Mouse (Mus musculus) forebrain, postnatal 0 days (tissue): ENCODE data around the gene Cntn2. TPM values are rescaled to one million over a fixed set of nuclear protein-coding genes. Genes with fewer than 3 reads are reported as not detected.

Source experiments
- ATAC-seq: fragments of 200-750 bp; cut with Nextera tagmentation; 2 replicates; pipeline ENCODE4 v1.8.0; 2017; ENCODE audit warnings: mild to moderate bottlenecking, moderate library complexity
- DNase-seq: peaks from one replicate; pipeline ENCODE4 v3.0.0-alpha.2; 2015
- H3K27ac ChIP-seq: fragments of 300-500 bp; sonication (generic); 2 replicates; pipeline ENCODE4 v1.5.1; 2014; ENCODE audit warnings: low read depth, mild to moderate bottlenecking, antibody characterized with exemption, low read length, moderate library complexity, mixed read lengths
- H3K27me3 ChIP-seq: fragments of 300-500 bp; sonication (generic); 2 replicates; pipeline ENCODE4 v1.6.1; 2014; ENCODE audit warnings: mild to moderate bottlenecking, low read length, mixed read lengths; ENCODE audit not compliant: insufficient read depth
- H3K36me3 ChIP-seq: fragments of 300-500 bp; sonication (generic); 2 replicates; pipeline ENCODE4 v1.6.1; 2014; ENCODE audit warnings: mild to moderate bottlenecking, moderate library complexity; ENCODE audit not compliant: insufficient read depth
- H3K4me1 ChIP-seq: fragments of 300-500 bp; sonication (generic); 2 replicates; pipeline ENCODE4 v1.6.1; 2014; ENCODE audit warnings: antibody characterized with exemption; ENCODE audit not compliant: insufficient read depth
- H3K4me2 ChIP-seq: fragments of 300-500 bp; sonication (generic); 2 replicates; pipeline ENCODE4 v1.6.1; 2014; ENCODE audit warnings: low read depth, mild to moderate bottlenecking, moderate library complexity
- H3K4me3 ChIP-seq: fragments of 300-500 bp; sonication (generic); 2 replicates; pipeline ENCODE4 v1.5.1; 2014; ENCODE audit warnings: low read depth, low read length, mixed read lengths
- H3K9ac ChIP-seq: fragments of 300-500 bp; sonication (generic); 2 replicates; pipeline ENCODE4 v1.6.1; 2014; ENCODE audit warnings: mild to moderate bottlenecking
- H3K9me3 ChIP-seq: fragments of 300-500 bp; sonication (generic); 2 replicates; pipeline ENCODE4 v1.6.1; 2016; ENCODE audit warnings: low read length
- CTCF ChIP-seq: sonication (generic); IDR thresholded peaks from 2 replicates; pipeline ENCODE4 v1.5.1; 2016; ENCODE audit warnings: antibody characterized with exemption, control low read depth, low read depth
- WGBS: fragments of 180-500 bp; shearing (Covaris S2); extraction: QIAGEN DNeasy Blood & Tissue Kit; methylation state at CpG from one replicate; pipeline ENCODE4 v1.1.7; 2014; 5-methylcytosine and 5-hydroxymethylcytosine counted together
- polyA plus RNA-seq: library from polyadenylated mRNA; unstranded; fragments of >200 nt; fragmentation: Nextera tagmentation; extraction: Ambion mirVana; gene quantifications from 2 replicates; pipeline ENCODE4 v1.2.1, GENCODE M21; 2015
- total RNA-seq: library from RNA; depleted of rRNA; stranded (reverse); fragments of >200 nt; gene quantifications from 2 replicates; pipeline ENCODE4 v1.2.3, GENCODE M21; 2014

Gene Cntn2
- total and polyA plus RNA-seq, 2 experiments from 2014 or later = 43.9 to 101 TPM

GRCm38 (mm10) chr1:132483759-132484158 lies 59.3 kb downstream of the Cntn2 start:
- Histone ChIP-seq H3K9ac (no peak overlapping the region), H3K4me3 (no peak overlapping the region), H3K9me3 (no peaks in the 10 kb centered on the region), H3K27me3 (no peaks in the 10 kb centered on the region), H3K4me1 (peaks cover 2% of the 10 kb centered on the region; the same call in 1 of the 2 replicates), H3K36me3 (peaks cover 4% of the 10 kb centered on the region; the same call in 1 of the 2 replicates), H3K4me2 (no peak overlapping the region), H3K27ac (no peak overlapping the region)
- ATAC-seq = no peak
- 90% methylated on average over 6 of the region's 6 CpGs for WGBS
- no peak for TF ChIP-seq CTCF
- no peak for DNase-seq

- H3K27me3 ChIP-seq = no peaks in the 10 kb centered on the region
- no peak overlapping the region for H3K27ac ChIP-seq
- no peak overlapping the region for H3K4me2 ChIP-seq
- no peak overlapping the region for H3K9ac ChIP-seq
- no peak for TF ChIP-seq CTCF
- 94% methylated on average over 3 of the region's 3 CpGs for WGBS
- no peak overlapping the region for H3K4me3 ChIP-seq
- H3K9me3 ChIP-seq = no peaks in the 10 kb centered on the region
- peaks cover 7% of the 10 kb centered on the region; the same call in 1 of the 2 replicates for H3K4me1 ChIP-seq
- no peak for DNase-seq
- H3K36me3 ChIP-seq = peaks cover 2% of the 10 kb centered on the region; the same call in 1 of the 2 replicates
- no peak for ATAC-seq
Measured at GRCm38 (mm10) chr1:132483234-132483633, 59.8 kb downstream of the Cntn2 start.

GRCm38 (mm10) chr1:132481619-132482018 lies 61.4 kb downstream of the Cntn2 start:
- no peaks in the 10 kb centered on the region for H3K9me3 ChIP-seq

GRCm38 (mm10) chr1:132479438-132479837 lies 63.6 kb downstream of the Cntn2 start:
- 85% methylated on average over 1 of the region's 1 CpGs for WGBS
- H3K4me3 ChIP-seq = no peak overlapping the region
- no peak overlapping the region for H3K4me2 ChIP-seq
- DNase-seq (no peak), ATAC-seq (no peak)
- no peaks in the 10 kb centered on the region for H3K36me3 ChIP-seq
- no peak overlapping the region for H3K9ac ChIP-seq
- H3K4me1 ChIP-seq = peaks cover 10% of the 10 kb centered on the region; the same call in 1 of the 2 replicates
- no peaks in the 10 kb centered on the region for H3K9me3 ChIP-seq
- TF ChIP-seq CTCF = no peak
- H3K27ac ChIP-seq = no peak overlapping the region
- no peaks in the 10 kb centered on the region for H3K27me3 ChIP-seq

More at GRCm38 (mm10) chr1:132481619-132482018, 61.4 kb downstream of the Cntn2 start:
- Histone ChIP-seq H3K4me2 (no peak overlapping the region), H3K27ac (no peak overlapping the region), H3K9ac (no peak overlapping the region), H3K4me3 (no peak overlapping the region), H3K36me3 (no peaks in the 10 kb centered on the region), H3K4me1 (peaks cover 7% of the 10 kb centered on the region; the same call in 1 of the 2 replicates), H3K27me3 (no peaks in the 10 kb centered on the region)
- no peak for TF ChIP-seq CTCF
- ATAC-seq (no peak), DNase-seq (no peak)
- WGBS = 95% methylated on average over 2 of the region's 2 CpGs

- peak; percentile 30; the same call in 1 of the 2 replicates for TF ChIP-seq CTCF
- Histone ChIP-seq H3K36me3 (no peaks in the 10 kb centered on the region), H3K4me1 (peaks cover 10% of the 10 kb centered on the region; the same call in 1 of the 2 replicates), H3K9me3 (no peaks in the 10 kb centered on the region), H3K9ac (peak within 1 kb of the TSS; percentile 76), H3K4me2 (peak within 1 kb of the TSS; percentile 73), H3K4me3 (peak within 1 kb of the TSS; percentile 73), H3K27me3 (no peaks in the 10 kb centered on the region), H3K27ac (peak within 1 kb of the TSS; percentile 68)
- DNase-seq (peak; percentile 95), ATAC-seq (peak; percentile 95)
- under 1% methylated on average over 43 of the region's 43 CpGs for WGBS
Measured at GRCm38 (mm10) chr1:132476928-132477691, 65.9 kb downstream of the Cntn2 start, which contains the start of gene Rbbp5. Gene Rbbp5 (plus strand): TSS chr1:132477365.

GRCm38 (mm10) chr1:132476575-132476927 lies 66.5 kb downstream of the Cntn2 start:
- Histone ChIP-seq H3K27ac (peak overlapping the region; percentile 68), H3K9me3 (no peaks in the 10 kb centered on the region), H3K9ac (peak overlapping the region; percentile 76), H3K4me1 (peaks cover 10% of the 10 kb centered on the region; the same call in 1 of the 2 replicates), H3K27me3 (no peaks in the 10 kb centered on the region), H3K36me3 (no peaks in the 10 kb centered on the region), H3K4me2 (peak overlapping the region; percentile 73), H3K4me3 (peak overlapping the region; percentile 73)
- ATAC-seq (peak; percentile 46), DNase-seq (no peak)
- TF ChIP-seq CTCF = no peak
- WGBS = 5% methylated on average over 9 of the region's 9 CpGs

GRCm38 (mm10) chr1:132474496-132474895 lies 68.6 kb downstream of the Cntn2 start:
- Histone ChIP-seq H3K4me3 (no peak overlapping the region), H3K36me3 (no peaks in the 10 kb centered on the region), H3K9me3 (no peaks in the 10 kb centered on the region), H3K4me1 (peaks cover 10% of the 10 kb centered on the region; the same call in 1 of the 2 replicates), H3K27me3 (no peaks in the 10 kb centered on the region), H3K9ac (no peak overlapping the region), H3K4me2 (no peak overlapping the region), H3K27ac (no peak overlapping the region)
- no peak for TF ChIP-seq CTCF
- DNase-seq = no peak
- WGBS = 69% methylated on average over 1 of the region's 1 CpGs
- ATAC-seq = no peak
